Mouse (Mus musculus) retina, postnatal 7 days (tissue): ENCODE data around the gene Chit1.
A peak's percentile ranks its signal among the peaks of the same experiment; 100 is the strongest.

Experiments used
- DNase-seq: peaks from one replicate; pipeline ENCODE4 v3.0.0-alpha.2; 2012; ENCODE audit warnings: low read depth, low spot score

The Chit1 gene

DNA sequence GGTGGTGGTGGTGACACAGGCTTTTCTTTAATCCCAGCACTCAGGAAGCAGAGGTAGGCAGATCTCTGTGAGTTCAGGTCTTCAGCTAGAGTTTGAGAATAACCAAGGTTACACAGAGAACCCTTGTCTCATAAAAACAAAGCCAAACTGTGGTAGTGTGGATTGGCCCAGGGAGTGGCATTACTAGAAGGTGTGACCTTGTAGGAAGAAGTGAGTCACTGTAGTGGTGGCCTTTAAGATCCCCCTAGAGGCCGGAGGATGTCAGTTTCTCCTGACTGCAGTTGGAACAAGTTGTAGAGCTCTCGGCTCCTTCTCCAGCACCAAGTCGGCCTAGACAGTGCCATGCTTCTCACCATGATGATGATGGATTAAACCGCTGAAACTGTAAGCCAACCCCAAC lies at the start of gene Chit1:
Chit1 (plus strand) TSS at position 264 of the 400 bp plus-strand sequence.
- no peak for DNase-seq

GRCm38 (mm10) chr1:134061915-134062314 lies 49.1 kb upstream of the Chit1 start:
- no peak for DNase-seq

DNA sequence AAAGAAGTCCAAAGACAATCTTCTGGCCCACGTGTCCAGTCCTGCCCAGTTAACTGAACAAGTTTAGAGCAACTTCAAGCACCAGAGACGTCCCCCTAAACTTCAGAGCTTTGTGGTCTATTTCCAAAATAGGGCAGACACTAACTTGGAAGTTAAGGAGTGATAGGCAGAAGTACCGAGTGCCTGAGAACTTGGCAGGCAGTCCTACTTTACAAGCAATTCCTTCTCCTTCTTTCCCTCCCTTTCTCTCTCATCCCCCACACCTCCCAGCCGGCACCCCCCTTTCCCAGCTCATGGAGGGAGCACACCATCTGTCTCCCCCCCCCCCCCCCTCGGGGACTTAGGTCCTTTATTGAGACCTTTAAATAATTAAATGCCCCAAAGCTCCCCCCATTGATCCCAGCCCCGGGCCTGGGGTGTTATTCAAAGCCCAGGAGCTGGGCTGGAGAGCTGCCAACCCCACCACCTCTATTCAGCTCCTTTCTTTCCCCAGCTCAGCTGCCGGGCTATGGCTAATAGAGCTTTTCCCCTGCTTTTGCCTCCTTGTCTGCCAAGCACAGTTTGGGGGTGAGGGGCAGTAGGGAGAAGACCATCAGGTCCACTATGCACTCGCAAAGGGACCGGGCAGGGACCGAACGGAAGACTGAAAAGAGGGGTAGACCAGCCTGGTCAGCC lies 48.5 kb upstream of the Chit1 start:
- DNase-seq: peak; percentile 79

- peak; percentile 91 for DNase-seq
Observed at GRCm38 (mm10) chr1:134063086-134063772, 47.8 kb upstream of the Chit1 start.

GRCm38 (mm10) chr1:134063773-134064125 lies 47.3 kb upstream of the Chit1 start:
- DNase-seq: no peak

- no peak for DNase-seq
Observed at GRCm38 (mm10) chr1:134064296-134064831, 46.7 kb upstream of the Chit1 start.

- DNase-seq: no peak
Observed at GRCm38 (mm10) chr1:134065241-134065809, 45.7 kb upstream of the Chit1 start.

- DNase-seq: no peak
Observed at GRCm38 (mm10) chr1:134066554-134066953, 44.5 kb upstream of the Chit1 start.

DNA sequence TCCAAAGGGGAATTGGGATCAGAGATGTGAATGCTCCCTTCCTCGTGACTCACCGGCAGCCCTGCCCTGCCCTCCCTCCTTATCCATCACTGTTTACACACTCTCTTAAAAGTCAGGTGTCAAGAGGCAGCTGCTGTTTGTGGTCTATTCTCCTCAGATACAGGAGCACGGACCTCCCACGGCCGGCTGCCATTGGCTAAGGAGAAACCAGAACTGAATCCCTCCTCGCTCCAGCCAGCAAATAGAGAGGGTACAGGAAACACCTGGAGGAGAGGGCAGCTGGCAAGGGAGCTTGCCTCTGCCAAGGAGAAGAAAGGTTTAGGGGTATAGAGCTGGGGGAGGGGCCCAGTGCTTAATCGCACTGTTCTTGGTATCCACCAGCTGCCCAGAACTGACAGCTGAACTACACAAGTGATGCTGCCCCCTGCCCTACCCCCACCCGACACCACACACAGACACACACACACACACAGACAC lies 43.9 kb upstream of the Chit1 start:
- DNase-seq: peak; percentile 59

- DNase-seq: no peak
Observed at GRCm38 (mm10) chr1:134070099-134070669, 40.9 kb upstream of the Chit1 start.

- DNase-seq: no peak
Observed at GRCm38 (mm10) chr1:134071411-134072018, 39.5 kb upstream of the Chit1 start.

- DNase-seq: no peak
Observed at GRCm38 (mm10) chr1:134073061-134073564, 37.9 kb upstream of the Chit1 start.

- DNase-seq: no peak
Observed at GRCm38 (mm10) chr1:134073658-134074057, 37.4 kb upstream of the Chit1 start.

GRCm38 (mm10) chr1:134074184-134074583 lies 36.9 kb upstream of the Chit1 start:
- DNase-seq: no peak

DNA sequence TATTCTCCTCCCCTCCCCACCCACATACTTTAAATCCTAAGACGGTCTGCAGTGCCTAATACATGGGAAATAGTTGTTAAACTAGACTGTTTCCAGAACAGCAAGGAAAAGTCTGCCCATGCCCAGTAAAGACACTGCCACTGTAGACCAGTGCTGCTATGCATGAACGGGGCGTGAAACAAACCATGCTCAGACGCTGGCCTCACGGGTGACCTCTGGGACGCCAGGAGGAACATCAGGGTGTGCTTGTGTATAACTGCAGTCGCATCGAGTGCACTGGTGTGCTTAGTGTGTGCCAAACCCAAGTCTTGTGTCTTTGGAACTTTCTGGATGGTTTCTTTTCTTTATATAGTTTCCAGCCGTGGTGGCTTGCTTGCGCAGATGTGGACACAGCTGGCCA lies 36.4 kb upstream of the Chit1 start:
- DNase-seq: no peak

- DNase-seq: no peak
Observed at GRCm38 (mm10) chr1:134075532-134075931, 35.5 kb upstream of the Chit1 start.

DNA sequence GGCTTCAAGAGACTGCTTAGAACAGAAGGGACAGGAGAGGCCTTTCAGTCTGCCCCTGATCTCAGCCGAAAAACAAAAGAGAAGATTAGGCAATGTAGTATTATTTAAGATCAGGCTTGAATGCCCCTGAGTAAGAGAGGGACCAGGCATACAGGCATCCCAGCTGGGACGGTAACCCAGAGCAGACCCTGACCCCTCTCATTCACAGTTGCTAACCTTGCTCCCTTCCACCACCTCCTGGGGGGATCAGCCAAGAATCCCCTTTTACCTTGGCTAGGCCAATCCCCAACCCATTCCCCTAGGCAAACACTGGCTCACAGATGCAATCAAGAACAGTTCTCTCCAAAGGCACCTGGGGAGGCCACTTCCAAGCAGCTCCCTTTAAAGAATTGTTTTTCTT lies 34.3 kb upstream of the Chit1 start:
- DNase-seq: no peak

GRCm38 (mm10) chr1:134077389-134078060 lies 33.5 kb upstream of the Chit1 start:
- DNase-seq: no peak

DNA sequence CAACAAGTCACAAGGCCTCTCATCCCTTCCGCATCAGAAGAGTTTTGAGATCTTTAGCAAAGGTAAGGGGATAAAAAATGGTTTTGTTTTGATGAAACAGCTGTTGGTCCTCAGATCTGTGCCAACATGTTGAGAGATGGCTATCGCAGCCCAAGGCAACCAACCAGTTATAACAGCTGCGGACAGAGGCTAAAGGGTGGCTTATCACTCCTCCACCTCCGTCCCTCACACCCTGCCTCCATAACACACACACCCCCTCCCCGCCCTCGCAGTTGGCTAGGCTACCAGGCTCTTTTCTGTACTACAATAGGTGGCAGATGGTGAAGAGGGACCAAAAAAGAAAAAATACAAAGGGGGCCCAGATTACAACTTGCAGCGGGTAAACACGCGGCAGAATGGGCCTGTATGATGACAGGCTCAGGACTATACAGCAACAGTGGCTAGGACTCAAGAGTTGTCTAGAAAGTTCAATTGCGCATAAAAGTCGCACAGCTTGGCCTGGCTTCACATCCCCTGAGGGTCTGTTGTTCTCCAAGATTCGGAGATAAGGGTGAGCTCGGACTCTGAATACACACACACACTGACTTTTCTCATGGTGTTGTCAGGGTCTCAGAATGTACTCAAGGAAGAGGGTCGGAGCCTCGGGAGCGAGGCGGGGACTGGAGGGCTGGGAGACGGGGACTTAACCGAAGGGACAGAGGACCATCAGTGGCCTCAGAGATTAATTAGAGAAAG lies 32.8 kb upstream of the Chit1 start:
- no peak for DNase-seq

DNA sequence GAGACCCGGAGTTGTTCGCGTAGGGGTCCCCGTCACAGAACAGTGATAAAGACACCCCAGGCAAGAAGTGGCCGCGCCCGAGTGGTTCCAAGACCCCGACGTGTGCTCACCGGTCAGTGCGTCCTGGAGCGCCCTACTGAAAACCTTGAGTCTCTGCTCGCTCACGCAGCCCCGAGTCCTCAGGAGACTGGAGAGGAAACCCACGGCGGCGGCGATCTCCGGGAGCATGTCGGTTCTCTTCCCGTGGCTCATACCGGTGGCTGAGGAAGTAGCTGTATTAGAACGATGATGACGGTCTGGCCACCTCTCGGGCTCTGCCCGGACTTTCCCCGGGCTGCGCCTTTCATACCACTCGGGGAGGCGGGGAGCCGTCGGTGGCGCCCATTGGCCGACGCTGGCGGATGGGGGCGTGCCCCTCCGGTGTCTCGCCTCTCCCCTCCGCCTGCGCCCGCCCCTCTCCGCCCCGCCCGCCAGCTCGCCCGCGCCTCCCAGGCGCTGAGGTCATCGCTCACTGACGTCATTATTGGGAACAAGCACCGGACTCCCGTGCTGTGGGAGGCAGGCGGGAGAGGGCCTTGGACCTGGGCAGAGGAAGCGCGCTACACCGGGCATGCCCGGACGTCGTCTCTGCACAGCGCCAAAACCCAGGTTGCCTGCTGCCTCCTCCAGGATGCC lies 32.1 kb upstream of the Chit1 start, which contains the start of gene Btg2:
Btg2 (minus strand) TSS at position 319 of the 675 bp plus-strand sequence.
- DNase-seq: peak; percentile 94
